Mouse (Mus musculus) cerebral cortex, adult 2 months (tissue): ENCODE data around the gene Pcdh10.

Experiments
- WGBS: fragments of 180-500 bp; shearing (Covaris S2); methylation state at CpG from one replicate; pipeline ENCODE4 v1.1.7; 2018; 5-methylcytosine and 5-hydroxymethylcytosine counted together

The Pcdh10 gene

DNA sequence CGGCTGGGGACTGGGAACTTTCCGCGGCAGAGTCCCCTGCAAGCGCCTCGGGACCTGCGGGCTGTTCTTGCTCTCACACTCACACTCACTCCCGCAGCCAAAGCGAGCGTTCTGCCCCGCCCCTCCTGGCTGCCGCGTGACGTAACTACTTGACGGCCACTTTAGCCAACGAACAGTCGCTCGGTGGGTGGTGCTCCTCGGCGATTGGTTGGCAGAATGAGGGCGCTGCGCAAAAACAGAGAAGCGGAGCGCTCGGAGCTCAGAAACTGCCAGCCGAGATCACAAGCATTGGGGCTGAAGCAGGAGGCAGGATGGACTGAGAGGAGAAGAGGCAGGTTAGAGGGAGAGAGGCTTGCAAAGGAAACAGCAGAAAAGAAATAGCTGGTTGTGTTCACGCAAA lies at the start of gene Pcdh10:
Gene Pcdh10, plus strand, starts transcription at position 254 of the 400 bp plus-strand sequence.
- under 1% methylated on average over 26 of the region's 26 CpGs for WGBS

- WGBS, result 88% methylated on average over 1 of the region's 1 CpGs
Measured at GRCm38 (mm10) chr3:45355919-45356318, 22.3 kb upstream of the Pcdh10 start.

- 63% methylated on average over 1 of the region's 1 CpGs for WGBS
Measured at GRCm38 (mm10) chr3:45368952-45369351, 9.2 kb upstream of the Pcdh10 start.

DNA sequence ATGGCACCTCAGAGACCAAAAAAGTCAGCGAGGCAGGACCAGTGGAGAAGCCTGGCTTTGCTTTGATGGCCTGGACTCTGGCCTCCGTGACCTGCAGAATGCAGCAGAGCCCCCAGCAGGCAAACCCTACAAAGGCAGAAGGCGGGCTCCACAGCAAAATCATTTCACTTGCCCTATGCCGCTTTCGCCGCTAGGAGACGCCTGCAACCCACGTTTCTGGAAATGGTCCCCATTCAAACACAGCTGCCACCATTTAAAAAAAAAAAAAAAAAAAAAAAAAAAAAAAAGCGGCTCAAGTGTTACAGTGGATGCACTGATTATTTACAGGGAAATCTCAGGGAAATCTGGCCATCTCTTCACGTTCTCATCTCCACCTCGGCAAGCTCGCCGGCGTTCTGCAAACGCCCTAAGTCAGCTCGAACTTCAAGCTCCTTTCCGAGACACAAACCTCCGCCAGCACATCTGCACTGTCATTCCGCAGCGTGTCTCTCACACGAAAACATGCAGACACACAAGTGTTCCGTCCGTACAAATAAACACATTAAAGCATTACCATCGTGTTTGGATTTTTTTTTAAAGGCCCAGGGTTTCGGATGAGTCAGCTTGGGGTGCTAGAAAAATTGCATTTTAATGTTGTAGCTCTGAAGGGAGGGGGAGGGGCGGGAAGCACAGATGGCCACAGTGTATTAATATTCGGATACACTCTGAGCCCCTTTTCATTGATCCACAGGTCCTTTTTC lies 2.3 kb upstream of the Pcdh10 start:
- under 1% methylated on average over 27 of the region's 27 CpGs for WGBS

GRCm38 (mm10) chr3:45376501-45377390 lies 1.5 kb upstream of the Pcdh10 start:
- under 1% methylated on average over 59 of the region's 59 CpGs for WGBS

DNA sequence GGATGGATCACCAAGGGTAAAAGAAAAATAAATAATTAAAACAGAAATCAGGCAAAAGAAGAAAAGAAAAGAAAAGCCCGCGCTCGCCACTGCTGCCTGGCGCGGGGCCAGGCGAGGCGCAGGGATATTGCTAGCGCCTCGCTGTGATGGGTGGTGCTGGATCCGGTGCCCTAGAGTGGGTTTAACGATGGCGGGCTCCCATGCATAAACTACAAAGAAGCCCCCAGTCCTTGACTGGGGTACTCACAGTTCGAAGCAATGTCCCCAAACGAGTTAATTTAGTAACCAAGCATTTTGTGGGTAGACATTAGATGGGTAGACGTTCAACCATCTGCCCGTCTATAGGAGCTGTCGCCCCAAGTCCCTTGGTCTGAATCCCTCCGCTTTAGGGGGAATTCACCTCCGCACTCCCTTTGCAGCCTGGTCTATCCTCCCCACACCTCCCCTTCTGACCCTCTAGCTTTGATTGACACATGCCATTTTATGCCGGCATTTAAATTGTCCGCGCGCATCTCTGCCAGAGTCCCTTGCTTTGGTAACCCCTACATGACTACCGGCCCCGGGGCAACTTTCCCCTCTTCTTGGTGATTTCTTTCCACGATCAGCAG lies 703 bp upstream of the Pcdh10 start:
- under 1% methylated on average over 26 of the region's 26 CpGs for WGBS

- WGBS, result 1% methylated on average over 27 of the region's 29 CpGs
Measured at GRCm38 (mm10) chr3:45379541-45379971, 1.4 kb downstream of the Pcdh10 start.

DNA sequence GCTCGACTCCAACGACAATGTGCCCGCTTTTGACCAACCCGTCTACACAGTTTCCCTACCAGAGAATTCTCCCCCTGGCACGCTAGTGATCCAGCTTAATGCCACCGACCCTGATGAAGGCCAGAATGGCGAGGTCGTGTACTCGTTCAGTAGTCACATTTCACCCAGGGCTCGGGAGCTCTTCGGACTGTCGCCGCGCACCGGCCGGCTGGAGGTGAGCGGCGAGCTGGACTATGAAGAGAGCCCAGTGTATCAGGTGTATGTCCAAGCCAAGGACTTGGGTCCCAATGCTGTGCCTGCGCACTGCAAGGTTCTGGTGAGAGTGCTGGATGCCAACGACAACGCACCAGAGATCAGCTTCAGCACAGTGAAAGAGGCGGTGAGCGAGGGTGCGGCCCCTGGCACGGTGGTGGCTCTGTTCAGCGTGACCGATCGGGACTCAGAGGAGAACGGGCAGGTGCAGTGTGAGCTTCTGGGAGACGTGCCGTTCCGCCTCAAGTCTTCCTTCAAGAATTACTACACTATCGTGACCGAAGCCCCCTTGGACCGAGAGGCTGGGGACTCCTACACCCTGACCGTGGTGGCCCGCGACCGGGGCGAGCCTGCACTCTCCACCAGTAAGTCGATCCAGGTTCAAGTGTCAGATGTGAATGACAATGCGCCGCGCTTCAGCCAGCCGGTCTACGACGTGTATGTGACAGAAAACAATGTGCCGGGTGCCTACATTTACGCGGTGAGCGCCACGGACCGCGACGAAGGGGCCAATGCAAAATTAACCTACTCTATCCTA lies 2.0 kb downstream of the Pcdh10 start:
- under 1% methylated on average over 55 of the region's 55 CpGs for WGBS

- WGBS, result under 1% methylated on average over 82 of the region's 82 CpGs
Measured at GRCm38 (mm10) chr3:45380811-45381761, 2.9 kb downstream of the Pcdh10 start.

DNA sequence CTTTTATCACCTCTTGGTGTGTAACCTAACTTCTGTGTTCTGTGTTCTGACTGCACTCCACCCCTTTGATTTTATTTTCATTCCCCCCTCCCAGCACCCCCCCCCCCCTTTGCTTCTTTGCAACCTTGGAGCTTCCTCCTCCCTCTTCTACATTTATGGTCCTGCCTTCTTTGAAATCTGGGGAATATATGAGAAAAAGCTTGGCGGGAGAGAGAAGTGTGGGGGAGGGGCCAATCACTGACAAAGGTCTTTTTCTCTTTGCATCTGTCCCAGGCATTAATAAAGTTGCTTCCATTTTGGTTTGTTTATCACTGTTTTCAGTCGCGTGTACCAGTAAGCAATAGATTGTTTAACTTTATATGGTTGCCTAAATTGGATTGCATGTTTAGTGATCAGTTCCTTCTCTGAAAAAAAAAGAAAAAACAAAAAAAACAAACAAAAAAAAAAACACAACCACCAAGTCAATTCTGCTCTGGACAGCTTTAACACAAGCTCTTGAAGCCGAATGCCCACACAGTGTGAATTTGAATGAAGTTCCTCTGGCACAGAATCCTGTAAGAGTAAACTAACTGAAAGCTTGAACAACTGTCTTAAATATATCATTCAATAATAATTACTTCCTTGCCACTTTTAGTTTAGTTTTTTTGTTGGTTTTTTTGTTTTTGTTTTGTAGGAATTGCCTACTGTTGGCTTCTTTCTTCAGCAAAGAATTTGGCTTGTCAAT lies 4.0 kb downstream of the Pcdh10 start:
- 10% methylated on average over 4 of the region's 4 CpGs for WGBS

- WGBS, result 9% methylated on average over 2 of the region's 2 CpGs
Measured at GRCm38 (mm10) chr3:45383831-45384230, 5.6 kb downstream of the Pcdh10 start.

- 24% methylated on average over 3 of the region's 3 CpGs for WGBS
Measured at GRCm38 (mm10) chr3:45385028-45385427, 6.8 kb downstream of the Pcdh10 start.

DNA sequence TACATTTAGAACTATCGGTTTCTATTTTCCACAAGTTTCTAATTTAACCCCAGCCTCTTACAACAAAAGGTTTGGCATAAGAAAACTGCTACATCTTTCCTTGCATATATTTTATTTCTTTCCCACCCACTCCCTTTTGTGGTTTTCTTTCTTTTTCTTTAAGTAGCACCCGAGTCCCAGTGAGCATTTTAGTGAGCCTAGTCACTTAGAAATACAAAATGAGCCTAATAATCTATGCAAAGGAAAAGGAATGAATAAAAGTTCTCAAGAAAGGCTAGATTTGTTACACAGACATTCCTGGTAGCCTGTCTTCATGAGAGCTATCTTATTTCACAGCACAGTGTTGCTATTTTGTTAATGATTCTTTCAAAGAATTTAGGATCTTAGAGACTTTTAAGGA lies 7.3 kb downstream of the Pcdh10 start:
- WGBS, result 24% methylated on average over 2 of the region's 2 CpGs

GRCm38 (mm10) chr3:45386512-45386911 lies 8.3 kb downstream of the Pcdh10 start:
- WGBS, result 39% methylated on average over 2 of the region's 2 CpGs

- 39% methylated on average over 4 of the region's 4 CpGs for WGBS
Measured at GRCm38 (mm10) chr3:45397101-45397500, 18.9 kb downstream of the Pcdh10 start.

GRCm38 (mm10) chr3:45403239-45403638 lies 25.0 kb downstream of the Pcdh10 start:
- WGBS, result 56% methylated on average over 2 of the region's 2 CpGs

DNA sequence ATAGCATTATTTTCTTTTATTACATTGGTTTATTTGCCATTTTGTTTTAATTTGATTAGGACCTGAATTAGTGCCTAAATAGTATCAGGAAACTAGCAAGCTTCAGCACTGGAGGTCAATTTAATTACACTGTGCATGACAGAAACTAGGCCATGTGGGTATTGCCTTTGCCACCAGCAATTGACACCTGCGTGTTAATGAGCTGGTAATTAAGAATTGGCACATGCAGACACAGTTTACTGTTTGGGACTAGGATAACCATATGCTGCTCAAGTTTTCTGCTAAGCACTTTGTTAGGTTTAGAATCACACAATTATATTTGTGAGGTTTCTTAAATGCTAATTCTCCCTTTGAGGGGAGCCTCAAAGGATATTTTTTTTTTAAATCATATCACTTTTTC lies 53.5 kb downstream of the Pcdh10 start:
- WGBS, result 30% methylated on average over 1 of the region's 1 CpGs

- WGBS, result 27% methylated on average over 11 of the region's 11 CpGs
Measured at GRCm38 (mm10) chr3:45432172-45432765, 54.1 kb downstream of the Pcdh10 start.
